In the genomic region with DNA sequence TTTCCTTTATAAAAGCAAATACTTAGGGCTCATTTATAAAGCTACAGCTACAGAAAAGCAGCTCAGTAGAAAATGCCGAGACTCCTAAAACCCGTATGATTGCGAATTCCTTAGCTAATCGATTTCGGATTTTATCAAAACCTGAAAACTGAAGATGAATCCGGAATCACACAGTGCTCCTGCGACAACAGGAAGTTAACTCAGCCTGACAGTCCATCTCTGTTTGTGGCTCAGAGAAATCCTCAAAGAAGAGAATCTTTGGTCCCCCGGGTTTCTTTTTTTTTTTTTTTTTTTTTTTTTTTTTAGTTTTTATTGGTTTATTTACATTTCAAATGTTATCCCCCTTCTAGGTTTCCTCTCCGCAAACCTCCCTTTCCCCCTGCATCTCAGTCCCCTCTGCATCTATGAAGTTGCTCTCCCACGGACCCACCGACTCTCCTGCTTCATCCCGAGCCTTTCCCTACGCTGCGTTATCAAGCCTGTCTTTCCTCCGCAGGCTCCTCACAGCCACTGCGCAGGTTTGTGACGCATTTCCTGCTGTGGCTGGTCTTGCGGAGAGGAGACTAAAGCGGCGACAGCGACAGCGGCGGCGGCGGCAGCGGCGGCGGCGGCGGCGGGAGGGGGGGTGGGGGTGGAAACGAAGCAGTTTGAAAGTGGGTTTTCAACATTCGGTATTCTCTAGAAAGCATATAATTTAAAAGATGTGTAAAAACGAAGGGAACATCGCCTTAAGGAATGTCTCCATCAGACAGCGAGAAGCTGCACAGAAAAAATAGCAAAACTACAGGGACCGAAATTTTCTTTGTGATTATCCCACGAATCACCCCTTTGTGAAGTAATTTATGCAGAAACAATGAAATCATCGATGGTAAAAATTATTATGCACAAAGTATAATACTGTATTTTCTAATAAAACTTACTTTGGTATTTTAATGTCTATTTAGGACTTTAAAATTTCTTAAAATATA, we compare ENCODE assay signal across 8 mouse cellular contexts.
A peak's percentile ranks its signal among the peaks of the same experiment; 100 is the strongest.
DNase-seq lines count a peak whose midpoint lies in the region; ATAC-seq and TF ChIP-seq lines count a peak whose summit lies in the region.
"Not testable (repeated sequence)": the region's sequence is repeated elsewhere in the genome, so short reads cannot be mapped to it uniquely, and the experiment has no call there.

No protein-coding gene starts in this region.

- DNase-seq in Muller cell, postnatal 12 days (ENCODE audit: inconsistent ontology term) = peak; percentile 38
- peak; percentile 70 for DNase-seq in cerebellum, adult 9-10 months
- DNase-seq in heart, postnatal 14 days = peak; percentile 2 to 25
- peak; percentile 14 for DNase-seq in kidney, postnatal 14 days

- H3K4me3 ChIP-seq in forebrain, embryonic 15.5 days = peak overlapping the region; percentile 38
- peak overlapping the region; percentile 37 for H3K4me3 ChIP-seq in limb, embryonic 13.5 days
- H3K4me3 ChIP-seq in midbrain, embryonic 12.5 days = peak overlapping the region; percentile 39
- H3K4me3 ChIP-seq in small intestine, adult 2 months (ENCODE audit: low read depth, low read length) = peak overlapping the region; percentile 44; the same call in 1 of the 2 replicates

- not testable (repeated sequence) for H3K27me3 ChIP-seq in forebrain, embryonic 15.5 days; limb, embryonic 13.5 days; midbrain, embryonic 12.5 days; small intestine, adult 2 months (ENCODE audit: control insufficient read depth, insufficient read depth, low read length)

- H3K36me3 ChIP-seq in forebrain, embryonic 15.5 days; limb, embryonic 13.5 days; midbrain, embryonic 12.5 days; small intestine, adult 2 months (ENCODE audit: control insufficient read depth, insufficient read depth, low read length): not testable (repeated sequence)

- H3K9ac ChIP-seq in forebrain, embryonic 15.5 days (replicated peaks) = peak overlapping the region; percentile 37
- H3K9ac ChIP-seq in limb, embryonic 13.5 days = 0 out of 2 replicates have a peak overlapping the region, but pooled peaks have one; percentile 43
- not testable (repeated sequence) for H3K9ac ChIP-seq in midbrain, embryonic 12.5 days (replicated peaks)

- not testable (repeated sequence) for TF ChIP-seq CTCF in small intestine, adult 2 months (IDR thresholded peaks at IDR 0.05; ENCODE audit: extremely low read depth, insufficient read length, insufficient replicate concordance, low read depth, low read length)

- peak; percentile 98 for ATAC-seq in forebrain, embryonic 15.5 days (replicated peaks)
- peak; percentile 84; the same call in 1 of the 2 replicates for ATAC-seq in limb, embryonic 13.5 days (ENCODE audit: low FRiP score, low read depth)
- ATAC-seq in midbrain, embryonic 12.5 days (ENCODE audit: low FRiP score, low read depth) = peak; percentile 95

- H3K9me3 ChIP-seq in forebrain, embryonic 15.5 days; limb, embryonic 13.5 days; midbrain, embryonic 12.5 days: not testable (repeated sequence)

- intact Hi-C loops in heart, postnatal 14 days (cut with DNase I) = not testable (repeated sequence)

- H3K4me2 ChIP-seq in forebrain, embryonic 15.5 days (replicated peaks) = peak overlapping the region; percentile 27
- H3K4me2 ChIP-seq in limb, embryonic 13.5 days (replicated peaks) = peak overlapping the region; percentile 48
- peak overlapping the region; percentile 29 for H3K4me2 ChIP-seq in midbrain, embryonic 12.5 days (replicated peaks)

- H3K4me1 ChIP-seq in forebrain, embryonic 15.5 days; limb, embryonic 13.5 days; midbrain, embryonic 12.5 days; small intestine, adult 2 months (ENCODE audit: control insufficient read depth, insufficient read depth, insufficient read length, low read length): not testable (repeated sequence)

- H3K27ac ChIP-seq in forebrain, embryonic 15.5 days (replicated peaks) = peak overlapping the region; percentile 70
- not testable (repeated sequence) for H3K27ac ChIP-seq in limb, embryonic 13.5 days; midbrain, embryonic 12.5 days (replicated peaks); small intestine, adult 2 months (ENCODE audit: insufficient read depth, low read depth, low read length)

- WGBS in forebrain, embryonic 15.5 days = 20% methylated on average over 39 of the region's 39 CpGs
- WGBS in limb, embryonic 13.5 days = 15% methylated on average over 39 of the region's 39 CpGs
- WGBS in midbrain, embryonic 12.5 days = 14% methylated on average over 39 of the region's 39 CpGs
- 12% methylated on average over 39 of the region's 39 CpGs for WGBS in small intestine, adult 2 months

- TF ChIP-seq POLR2A in small intestine, adult 2 months (IDR thresholded peaks at IDR 0.05; ENCODE audit: low read depth, low read length) = not testable (repeated sequence)

Comparison
In these comparisons a context has a peak if more than half of its experiments do, and no peak if none do; other contexts are left out.
1. DNase-seq: peak in every context shown above with its lines; median percentile 70 in cerebellum, adult 9-10 months; 38 in Muller cell, postnatal 12 days; 14 in kidney, postnatal 14 days; 14 in heart, postnatal 14 days.